Mouse (Mus musculus): ENCODE results near the gene Jmjd1c.

- no peak for TF ChIP-seq CTCF (IDR thresholded peaks at IDR 0.05; ENCODE audit: low read depth, low read length)
- no peak for TF ChIP-seq POLR2A (IDR thresholded peaks at IDR 0.05; ENCODE audit: extremely low read depth, insufficient read depth, low read length)
These were observed 123.1 kb downstream of the Jmjd1c start for GRCm38 (mm10) chr10:67218873-67219565.
